Mouse (Mus musculus): ENCODE results near the gene Olfr585. TPM values are rescaled to one million over a fixed set of nuclear protein-coding genes. Genes with fewer than 3 reads are reported as not detected.

Olfr585 gene
- total RNA-seq, 1 experiment: not detected

DNA sequence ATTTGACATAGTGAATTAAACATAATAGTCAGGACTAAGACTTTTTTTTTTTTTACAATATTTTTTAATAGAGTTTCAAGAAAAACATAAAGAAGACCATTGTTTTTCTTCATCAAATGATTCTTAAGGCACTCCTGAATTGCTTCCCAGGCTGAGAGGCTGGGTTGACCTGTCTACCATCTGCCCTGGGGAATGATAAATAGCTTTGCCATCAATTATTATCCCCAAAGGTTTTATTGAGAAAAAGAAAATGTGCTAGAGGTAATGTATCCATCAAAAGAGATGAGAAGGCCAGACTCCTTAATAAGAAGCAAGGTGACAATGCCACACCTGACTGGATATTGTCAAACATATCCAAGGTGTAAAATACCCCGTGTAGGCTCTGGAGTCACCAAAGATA, 43.1 kb downstream of the Olfr585 start, which contains the start of gene Olfr588-ps1:
Gene Olfr588-ps1, plus strand, starts transcription at position 301 of the 400 bp plus-strand sequence.
- TF ChIP-seq ZC3H11A (IDR thresholded peaks at IDR 0.05; ENCODE audit: borderline replicate concordance, low read depth, low read length) (no peak), CHD2 (IDR thresholded peaks at IDR 0.05; ENCODE audit: low read depth, low read length) (no peak), MAFK (IDR thresholded peaks at IDR 0.05; ENCODE audit: insufficient read depth, low read depth, low read length) (no peak), HCFC1 (IDR thresholded peaks at IDR 0.05; ENCODE audit: borderline replicate concordance, insufficient read depth, low read length) (no peak), ZNF384 (IDR thresholded peaks at IDR 0.05; ENCODE audit: low read depth, low read length) (no peak)
- H3K36me3 ChIP-seq (ENCODE audit: control insufficient read depth, insufficient read depth, low read length, poor library complexity, severe bottlenecking): no peaks in the 10 kb centered on the region
- in situ Hi-C loops (cut with MboI; ENCODE audit: low sequenced_read_pairs in 2 of 2, unreplicated experiment in 2 of 2): no loop called here
- H3K4me1 ChIP-seq (ENCODE audit: control insufficient read depth in 2 of 2, insufficient read depth in 2 of 2, low read length in 2 of 2, poor library complexity in 1 of 2): no peaks in the 10 kb centered on the region
- no peak within 1 kb of the TSS for H3K4me3 ChIP-seq (ENCODE audit: insufficient read depth in 1 of 2, low read depth in 1 of 2, low read length in 2 of 2, poor library complexity in 1 of 2, severe bottlenecking in 1 of 2)
- no peak within 1 kb of the TSS for H3K9ac ChIP-seq (ENCODE audit: insufficient read depth, low read depth, low read length, poor library complexity, severe bottlenecking)
- H3K9me3 ChIP-seq (ENCODE audit: control insufficient read depth, insufficient read depth, low read depth, low read length): no peaks in the 10 kb centered on the region
- DNase-seq (ENCODE audit: low read depth, low spot score): no peak
- no peak within 1 kb of the TSS for H3K27ac ChIP-seq (ENCODE audit: insufficient read depth, low read depth, low read length, poor library complexity, severe bottlenecking)

Other genes with a start within 250 kb of the Olfr585 start
- gene Olfr566, start 239.0 kb upstream of the Olfr585 start, total RNA-seq (2012; rRNA removed): not detected in 2 replicates
- gene Olfr568, start 220.6 kb upstream of the Olfr585 start, total RNA-seq (2012; rRNA removed): not detected in 2 replicates
- gene Olfr569, start 206.8 kb upstream of the Olfr585 start, total RNA-seq (2012; rRNA removed): not detected in 2 replicates
- not detected in 2 replicates for gene Olfr570, start 203.1 kb upstream of the Olfr585 start, total RNA-seq (2012; rRNA removed)
- not detected in 2 replicates for gene Olfr571, start 180.2 kb upstream of the Olfr585 start, total RNA-seq (2012; rRNA removed)
- not detected in 2 replicates for gene Olfr572, start 173.3 kb upstream of the Olfr585 start, total RNA-seq (2012; rRNA removed)
- not detected in 2 replicates for gene Olfr573-ps1, start 155.1 kb upstream of the Olfr585 start, total RNA-seq (2012; rRNA removed)
- gene Olfr574, start 149.3 kb upstream of the Olfr585 start, total RNA-seq (2012; rRNA removed): not detected in 2 replicates
- not detected in 2 replicates for gene Olfr575, start 138.9 kb upstream of the Olfr585 start, total RNA-seq (2012; rRNA removed)
- not detected in 2 replicates for gene Olfr576, start 135.1 kb upstream of the Olfr585 start, total RNA-seq (2012; rRNA removed)
- not detected in 2 replicates for gene Olfr577, start 121.8 kb upstream of the Olfr585 start, total RNA-seq (2012; rRNA removed)
- not detected in 2 replicates for gene Olfr578, start 108.4 kb upstream of the Olfr585 start, total RNA-seq (2012; rRNA removed)
- gene Olfr582, start 59.7 kb upstream of the Olfr585 start, total RNA-seq (2012; rRNA removed): not detected in 2 replicates
- not detected in 2 replicates for gene Olfr583, start 46.4 kb upstream of the Olfr585 start, total RNA-seq (2012; rRNA removed)
- not detected in 2 replicates for gene Olfr584, start 15.8 kb upstream of the Olfr585 start, total RNA-seq (2012; rRNA removed)
- gene Olfr586, start 27.9 kb downstream of the Olfr585 start, total RNA-seq (2012; rRNA removed): not detected in 2 replicates
- not detected in 2 replicates for gene Olfr588-ps1, start 43.2 kb downstream of the Olfr585 start, total RNA-seq (2012; rRNA removed)
- gene Olfr589, start 58.6 kb downstream of the Olfr585 start, total RNA-seq (2012; rRNA removed): not detected in 2 replicates
- gene Olfr591, start 80.6 kb downstream of the Olfr585 start, total RNA-seq (2012; rRNA removed): not detected in 2 replicates
- gene Olfr592, start 87.1 kb downstream of the Olfr585 start, total RNA-seq (2012; rRNA removed): not detected in 2 replicates
- not detected in 2 replicates for gene Olfr593, start 114.1 kb downstream of the Olfr585 start, total RNA-seq (2012; rRNA removed)
- gene Olfr594, start 119.3 kb downstream of the Olfr585 start, total RNA-seq (2012; rRNA removed): not detected in 2 replicates
- 1.3 and 1.4 TPM in 2 replicates for gene Usp17ld, start 154.8 kb downstream of the Olfr585 start, total RNA-seq (2012; rRNA removed)
- gene Olfr596, start 207.9 kb downstream of the Olfr585 start, total RNA-seq (2012; rRNA removed): not detected in 2 replicates
- not detected in 2 replicates for gene Olfr597, start 218.6 kb downstream of the Olfr585 start, total RNA-seq (2012; rRNA removed)
- gene Olfr598, start 225.8 kb downstream of the Olfr585 start, total RNA-seq (2012; rRNA removed): not detected in 2 replicates
- not detected in 2 replicates for gene Olfr599, start 238.2 kb downstream of the Olfr585 start, total RNA-seq (2012; rRNA removed)

Measured in ES-E14 (cell line).